In genomic region chr10:75111446-75112201, GRCm38 (mm10) we compare ENCODE assay signal across 17 mouse cellular contexts. TPM values are rescaled to one million over a fixed set of nuclear protein-coding genes. Genes with fewer than 3 reads are reported as not detected.
DNase-seq lines count a peak whose midpoint lies in the region; ATAC-seq and TF ChIP-seq lines count a peak whose summit lies in the region.
"Had no signal": no experiment of that assay in that cellular context is flagged by ENCODE, and none has a peak within 500 bp of the region (broad histone marks: within the 10 kb centered on the region; RNA-seq: fewer than 3 reads in every experiment).

No protein-coding gene starts in this region.

- peaks cover 18% of the 10 kb centered on the region for H3K4me1 ChIP-seq in kidney, adult 2 months (ENCODE audit: control insufficient read depth, insufficient read depth, low read length)

- no peak overlapping the region for H3K4me3 ChIP-seq in kidney, adult 2 months (ENCODE audit: insufficient read depth, low read depth, low read length)
- H3K4me3 ChIP-seq: hindbrain, embryonic 15.5 days; kidney, embryonic 15.5 days; megakaryocyte, embryonic 14.5 days had no signal

- no peaks in the 10 kb centered on the region for H3K36me3 ChIP-seq in kidney, adult 2 months (ENCODE audit: control insufficient read depth, insufficient read depth, low read length)
- H3K36me3 ChIP-seq: hindbrain, embryonic 15.5 days; kidney, embryonic 15.5 days had no signal

- peak; percentile 18 for ATAC-seq in granulocyte monocyte progenitor cell, adult 5-6 weeks (replicated peaks; ENCODE audit: poor library complexity, severe bottlenecking)
- ATAC-seq: forebrain, embryonic 14.5 days had no signal

- DNase-seq in cerebellum, postnatal 14 days: peak; percentile 53 to 55
- DNase-seq in cerebellum, adult 11 months: no peak
- DNase-seq in kidney, adult 2 months: peak; percentile 15
- DNase-seq in kidney, adult 18-20 months: no peak
- DNase-seq in Muller cell, postnatal 12 days (ENCODE audit: inconsistent ontology term): peak; percentile 63
- no peak for DNase-seq in natural killer cell, adult 2 months (ENCODE audit: low spot score in 2 of 2)
- DNase-seq in right cerebral cortex, postnatal 4 days: no peak
- DNase-seq: B cell, adult 2 months; cerebellum, adult 8-10 months; gastrocnemius, postnatal 25 days; lung, adult 2 months; retina, postnatal 1 day had no signal

- H3K27ac ChIP-seq in kidney, adult 2 months (ENCODE audit: insufficient read depth, low read depth, low read length): no peak overlapping the region
- H3K27ac ChIP-seq: hindbrain, embryonic 15.5 days; kidney, embryonic 15.5 days had no signal

- no peak for TF ChIP-seq CTCF in kidney, adult 2 months (conservative IDR thresholded peaks at IDR 0.05; ENCODE audit: insufficient read depth, insufficient read length, low read depth, low read length)

- no peaks in the 10 kb centered on the region for H3K27me3 ChIP-seq in kidney, adult 2 months (replicated peaks; ENCODE audit: control insufficient read depth, insufficient read depth, low read length)
- H3K27me3 ChIP-seq: hindbrain, embryonic 15.5 days; kidney, embryonic 15.5 days; megakaryocyte, embryonic 14.5 days had no signal

- 68% methylated on average over 11 of the region's 11 CpGs for WGBS in kidney, adult 2 months

- no peak for TF ChIP-seq POLR2A in kidney, adult 2 months (IDR thresholded peaks at IDR 0.05; ENCODE audit: low read depth, low read length)

RNA-seq across cellular contexts. Expression of gene Bcr, which starts 51.2 kb away (rescaled TPM):
- polyA plus RNA-seq in kidney, adult 2 months (2012; rRNA removed): 28.4 and 28.7 TPM in 2 replicates
- total RNA-seq in granulocyte monocyte progenitor cell, adult 5-6 weeks (2014; fragmentation: Nextera tagmentation): 28.1 and 32.0 TPM in 2 replicates
- total RNA-seq in granulocyte monocyte progenitor cell, adult 5-6 weeks (2017): 17.7 and 24.5 TPM in 2 replicates

Comparison
In these comparisons a context has a peak if more than half of its experiments do, and no peak if none do; other contexts are left out.
1. DNase-seq: peak in cerebellum, postnatal 14 days (2 of 2), kidney, adult 2 months (single experiment) and Muller cell, postnatal 12 days (single experiment); none in cerebellum, adult 11 months (single experiment), kidney, adult 18-20 months (single experiment), natural killer cell, adult 2 months (0 of 2) and right cerebral cortex, postnatal 4 days (single experiment).